Mouse (Mus musculus): Measurements from ENCODE around the gene Tsfm. TPM values are rescaled to one million over a fixed set of nuclear protein-coding genes. Genes with fewer than 3 reads are reported as not detected.
"Not testable (repeated sequence)": the region's sequence is repeated elsewhere in the genome, so short reads cannot be mapped to it uniquely, and the experiment has no call there.

The Tsfm gene
- polyA plus RNA-seq, 1 experiment from 2014 or later, result 65.7 TPM

GRCm38 (mm10) chr10:127072270-127072669 lies 41.6 kb upstream of the Tsfm start:
- peaks cover 21% of the 10 kb centered on the region for H3K27me3 ChIP-seq
- H3K4me2 ChIP-seq; H3K9ac ChIP-seq; ATAC-seq (ENCODE audit: low read depth); H3K9me3 ChIP-seq (replicated peaks); DNase-seq; H3K4me3 ChIP-seq (replicated peaks); H3K36me3 ChIP-seq; H3K27ac ChIP-seq: not testable (repeated sequence)
- 71% methylated on average over 4 of the region's 4 CpGs for WGBS (ENCODE audit: insufficient replicate concordance)
- peaks cover 64% of the 10 kb centered on the region for H3K4me1 ChIP-seq (replicated peaks)

- Histone ChIP-seq H3K9ac (peak overlapping the region; percentile 76), H3K4me2 (peak overlapping the region; percentile 89), H3K4me3 (replicated peaks) (peak overlapping the region; percentile 73), H3K27me3 (peaks cover 13% of the 10 kb centered on the region), H3K36me3 (peaks cover 21% of the 10 kb centered on the region), H3K27ac (no peak overlapping the region), H3K9me3 (replicated peaks) (no peaks in the 10 kb centered on the region), H3K4me1 (replicated peaks) (peaks cover 63% of the 10 kb centered on the region)
- WGBS (ENCODE audit: insufficient replicate concordance), result 50% methylated on average over 9 of the region's 9 CpGs
- DNase-seq (no peak), ATAC-seq (ENCODE audit: low read depth) (no peak)
Observed at GRCm38 (mm10) chr10:127071203-127071602, 40.6 kb upstream of the Tsfm start.

GRCm38 (mm10) chr10:127070190-127071121 lies 39.8 kb upstream of the Tsfm start, which contains the start of gene Tspan31:
Gene Tspan31 (minus strand): TSS chr10:127070264.
- no peaks in the 10 kb centered on the region for H3K9me3 ChIP-seq (replicated peaks)
- peaks cover 63% of the 10 kb centered on the region for H3K4me1 ChIP-seq (replicated peaks)
- H3K27ac ChIP-seq, result peak within 1 kb of the TSS; percentile 77
- peak within 1 kb of the TSS; percentile 73 for H3K4me3 ChIP-seq (replicated peaks)
- H3K36me3 ChIP-seq, result peaks cover 28% of the 10 kb centered on the region
- H3K9ac ChIP-seq, result peak within 1 kb of the TSS; percentile 79
- peak within 1 kb of the TSS; percentile 89 for H3K4me2 ChIP-seq
- ATAC-seq (ENCODE audit: low read depth) (peak; percentile 87), DNase-seq (peak; percentile 87)
- WGBS (ENCODE audit: insufficient replicate concordance), result 1% methylated on average over 36 of the region's 36 CpGs
- H3K27me3 ChIP-seq, result 0 out of 2 replicates have a peak, but pooled peaks cover 5% of the 10 kb centered on the region

GRCm38 (mm10) chr10:127069281-127070189 lies 38.9 kb upstream of the Tsfm start:
- 6% methylated on average over 30 of the region's 30 CpGs for WGBS (ENCODE audit: insufficient replicate concordance)
- H3K4me1 ChIP-seq (replicated peaks), result peaks cover 65% of the 10 kb centered on the region
- H3K4me3 ChIP-seq (replicated peaks), result peak overlapping the region; percentile 73

GRCm38 (mm10) chr10:127068360-127069038 lies 37.9 kb upstream of the Tsfm start:
- no peaks in the 10 kb centered on the region for H3K27me3 ChIP-seq
- DNase-seq (no peak), ATAC-seq (ENCODE audit: low read depth) (no peak)
- H3K36me3 ChIP-seq, result peaks cover 39% of the 10 kb centered on the region
- H3K9me3 ChIP-seq (replicated peaks), result no peaks in the 10 kb centered on the region
- H3K27ac ChIP-seq, result peak overlapping the region; percentile 77
- H3K4me2 ChIP-seq, result peak overlapping the region; percentile 89
- H3K4me1 ChIP-seq (replicated peaks), result peaks cover 75% of the 10 kb centered on the region
- H3K9ac ChIP-seq, result peak overlapping the region; percentile 79
- peak overlapping the region; percentile 73 for H3K4me3 ChIP-seq (replicated peaks)
- WGBS (ENCODE audit: insufficient replicate concordance), result 39% methylated on average over 9 of the region's 9 CpGs

More at GRCm38 (mm10) chr10:127069281-127070189, 38.9 kb upstream of the Tsfm start:
- peak overlapping the region; percentile 79 for H3K9ac ChIP-seq
- H3K9me3 ChIP-seq (replicated peaks), result no peaks in the 10 kb centered on the region
- peaks cover 37% of the 10 kb centered on the region for H3K36me3 ChIP-seq
- peak; percentile 24 for ATAC-seq (ENCODE audit: low read depth)
- H3K27me3 ChIP-seq, result no peaks in the 10 kb centered on the region
- peak overlapping the region; percentile 89 for H3K4me2 ChIP-seq
- H3K27ac ChIP-seq, result peak overlapping the region; percentile 77
- no peak for DNase-seq

- Histone ChIP-seq H3K27me3 (peaks cover 12% of the 10 kb centered on the region), H3K27ac (peak overlapping the region; percentile 45), H3K9ac (0 out of 2 replicates have a peak overlapping the region, but pooled peaks have one; percentile 5), H3K4me3 (replicated peaks) (no peak overlapping the region), H3K4me1 (replicated peaks) (peaks cover 86% of the 10 kb centered on the region), H3K9me3 (replicated peaks) (no peaks in the 10 kb centered on the region), H3K36me3 (peaks cover 39% of the 10 kb centered on the region), H3K4me2 (no peak overlapping the region)
- DNase-seq, result no peak
- WGBS (ENCODE audit: insufficient replicate concordance), result 84% methylated on average over 14 of the region's 14 CpGs
- no peak for ATAC-seq (ENCODE audit: low read depth)
Observed at GRCm38 (mm10) chr10:127066519-127067018, 35.9 kb upstream of the Tsfm start.

- Histone ChIP-seq H3K9ac (peak overlapping the region; percentile 8; the same call in 1 of the 2 replicates), H3K4me2 (no peak overlapping the region), H3K27ac (no peak overlapping the region), H3K9me3 (replicated peaks) (no peaks in the 10 kb centered on the region), H3K4me3 (replicated peaks) (no peak overlapping the region), H3K27me3 (peaks cover 18% of the 10 kb centered on the region), H3K4me1 (replicated peaks) (peaks cover 81% of the 10 kb centered on the region), H3K36me3 (peaks cover 39% of the 10 kb centered on the region)
- WGBS (ENCODE audit: insufficient replicate concordance), result 49% methylated on average over 9 of the region's 9 CpGs
- ATAC-seq (ENCODE audit: low read depth) (no peak), DNase-seq (no peak)
Observed at GRCm38 (mm10) chr10:127065981-127066380, 35.3 kb upstream of the Tsfm start.

GRCm38 (mm10) chr10:127063913-127064870 lies 33.6 kb upstream of the Tsfm start:
- Histone ChIP-seq H3K36me3 (peaks cover 39% of the 10 kb centered on the region), H3K4me2 (peak overlapping the region; percentile 95), H3K27ac (peak overlapping the region; percentile 78), H3K4me3 (replicated peaks) (peak overlapping the region; percentile 80), H3K4me1 (replicated peaks) (peaks cover 82% of the 10 kb centered on the region), H3K9ac (peak overlapping the region; percentile 91), H3K9me3 (replicated peaks) (no peaks in the 10 kb centered on the region), H3K27me3 (peaks cover 36% of the 10 kb centered on the region)
- 11% methylated on average over 36 of the region's 37 CpGs for whole genome bisulfite sequencing (ENCODE audit: insufficient replicate concordance)
- ATAC-seq (ENCODE audit: low read depth) (peak; percentile 2), DNase-seq (no peak)

GRCm38 (mm10) chr10:127063239-127063872 lies 32.7 kb upstream of the Tsfm start, which contains the start of gene Cdk4:
Gene Cdk4 (plus strand): TSS chr10:127063534.
- WGBS (ENCODE audit: insufficient replicate concordance), result 0% methylated on average over 46 of the region's 46 CpGs
- peak within 1 kb of the TSS; percentile 80 for H3K4me3 ChIP-seq (replicated peaks)
- H3K27ac ChIP-seq, result peak within 1 kb of the TSS; percentile 78
- H3K27me3 ChIP-seq, result peaks cover 44% of the 10 kb centered on the region
- H3K9me3 ChIP-seq (replicated peaks), result no peaks in the 10 kb centered on the region
- peak within 1 kb of the TSS; percentile 91 for H3K9ac ChIP-seq
- DNase-seq (peak; percentile 94), ATAC-seq (ENCODE audit: low read depth) (peak; percentile 87)
- H3K4me2 ChIP-seq, result peak within 1 kb of the TSS; percentile 95
- peaks cover 81% of the 10 kb centered on the region for H3K4me1 ChIP-seq (replicated peaks)
- H3K36me3 ChIP-seq, result peaks cover 39% of the 10 kb centered on the region
